Mouse (Mus musculus) adrenal gland, postnatal 36 days (tissue): ENCODE measurements around the gene Cdca7. TPM values are rescaled to one million over a fixed set of nuclear protein-coding genes. Genes with fewer than 3 reads are reported as not detected.

Experiments used
- total RNA-seq, 2 experiments: library from RNA; stranded (reverse); gene quantifications; 2 replicates each; pipeline ENCODE4 v1.2.3; 2021

The Cdca7 gene
- total RNA-seq, 2 experiments from 2014 or later: 3.6 to 4.3 TPM

Other genes starting within 250 kb of the Cdca7 start
- 10 to 100 TPM; 26.1 to 30.4 TPM for gene Map3k20, start 190.5 kb upstream of the Cdca7 start, total RNA-seq